ENCODE assay signal across 8 mouse cellular contexts in the genomic region with DNA sequence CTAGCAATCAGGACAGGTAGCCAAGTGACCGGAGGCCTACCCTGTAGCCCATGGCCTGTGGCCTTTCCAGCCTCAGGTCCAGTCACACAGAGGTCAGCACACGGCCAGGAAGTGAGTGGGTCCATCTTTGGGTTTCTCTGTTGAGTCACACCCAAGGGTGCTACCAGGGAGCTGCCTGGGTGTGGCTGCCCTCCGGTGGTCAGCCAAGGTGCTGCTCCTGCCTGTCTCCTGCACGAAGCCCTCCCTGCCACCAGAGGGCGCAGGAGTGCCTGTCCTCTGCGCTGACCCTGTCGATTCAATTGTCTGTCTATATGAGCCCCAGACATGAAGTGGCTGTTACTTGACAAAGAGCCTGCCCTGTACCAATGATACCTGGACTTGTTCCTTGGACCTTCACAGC.
DNase-seq lines count a peak whose midpoint lies in the region; ATAC-seq lines count a peak whose summit lies in the region.

No protein-coding gene starts in this region.

- 22% methylated on average over 7 of the region's 7 CpGs for WGBS in forebrain, embryonic 10.5 days
- WGBS in forebrain, embryonic 16.5 days, result 20% methylated on average over 7 of the region's 7 CpGs

- H3K4me1 ChIP-seq in forebrain, embryonic 10.5 days, result peaks cover 73% of the 10 kb centered on the region
- peaks cover 19% of the 10 kb centered on the region for H3K4me1 ChIP-seq in forebrain, embryonic 16.5 days (replicated peaks; ENCODE audit: control insufficient read depth, insufficient read depth, low read length)

- no peak overlapping the region for H3K4me2 ChIP-seq in forebrain, embryonic 16.5 days (ENCODE audit: low read length)

- intact Hi-C loops in left cerebral cortex, postnatal 14 days (cut with DNase I), result loop anchor here (1.0 to 5.0 kb wide), 3 partner anchors 37 to 218 kb away; no protein-coding TSS in a partner anchor

- peak; percentile 79 for DNase-seq in forebrain, embryonic 10.5 days (ENCODE audit: extremely low spot score, low spot score)
- peak; percentile 71 for DNase-seq in forelimb bud, embryonic 11.5 days (ENCODE audit: low read depth, low spot score)
- DNase-seq in left cerebral cortex, postnatal 14 days (ENCODE audit: low spot score in 2 of 2), result peak; percentile 72 to 75
- DNase-seq in spleen, adult 12 weeks (ENCODE audit: low spot score), result peak; percentile 84

- no peak overlapping the region for H3K9ac ChIP-seq in forebrain, embryonic 16.5 days (replicated peaks; ENCODE audit: low read depth, low read length)

- peaks cover 52% of the 10 kb centered on the region for H3K27me3 ChIP-seq in forebrain, embryonic 10.5 days (ENCODE audit: poor library complexity, severe bottlenecking)
- H3K27me3 ChIP-seq in forebrain, embryonic 16.5 days (replicated peaks; ENCODE audit: control insufficient read depth, insufficient read depth, low read length), result no peaks in the 10 kb centered on the region

- H3K9me3 ChIP-seq in forebrain, embryonic 10.5 days, result no peaks in the 10 kb centered on the region
- no peaks in the 10 kb centered on the region for H3K9me3 ChIP-seq in forebrain, embryonic 16.5 days (ENCODE audit: control insufficient read depth, low read length)

- no peak overlapping the region for H3K4me3 ChIP-seq in forebrain, embryonic 10.5 days
- H3K4me3 ChIP-seq in forebrain, embryonic 16.5 days (replicated peaks; ENCODE audit: low read length), result no peak overlapping the region

- no peaks in the 10 kb centered on the region for H3K36me3 ChIP-seq in forebrain, embryonic 10.5 days (replicated peaks)
- no peaks in the 10 kb centered on the region for H3K36me3 ChIP-seq in forebrain, embryonic 16.5 days (ENCODE audit: control insufficient read depth, insufficient read depth)

- ATAC-seq in forebrain, embryonic 16.5 days, result no peak
- peak; percentile 49; the same call in 1 of the 2 replicates for ATAC-seq in cerebellum, adult (ENCODE audit: insufficient number of reproducible peaks, low FRiP score, low TSS enrichment)
- peak; percentile 84 to 85 for ATAC-seq in hematopoietic stem cell, adult 5-6 weeks (replicated peaks in 1 of 2; ENCODE audit: insufficient read depth in 1 of 2, low FRiP score in 2 of 2, low TSS enrichment in 1 of 2, low read depth in 1 of 2, poor library complexity in 2 of 2, severe bottlenecking in 2 of 2)
- ATAC-seq in megakaryocyte-erythroid progenitor cell, adult 5-6 weeks (replicated peaks; ENCODE audit: low FRiP score, low TSS enrichment, poor library complexity, severe bottlenecking), result peak; percentile 83

- peak overlapping the region; percentile 60 for H3K27ac ChIP-seq in forebrain, embryonic 10.5 days
- no peak overlapping the region for H3K27ac ChIP-seq in forebrain, embryonic 16.5 days (ENCODE audit: low read length)
